Mouse (Mus musculus): ENCODE measurements around the gene Cetn3.

DNA sequence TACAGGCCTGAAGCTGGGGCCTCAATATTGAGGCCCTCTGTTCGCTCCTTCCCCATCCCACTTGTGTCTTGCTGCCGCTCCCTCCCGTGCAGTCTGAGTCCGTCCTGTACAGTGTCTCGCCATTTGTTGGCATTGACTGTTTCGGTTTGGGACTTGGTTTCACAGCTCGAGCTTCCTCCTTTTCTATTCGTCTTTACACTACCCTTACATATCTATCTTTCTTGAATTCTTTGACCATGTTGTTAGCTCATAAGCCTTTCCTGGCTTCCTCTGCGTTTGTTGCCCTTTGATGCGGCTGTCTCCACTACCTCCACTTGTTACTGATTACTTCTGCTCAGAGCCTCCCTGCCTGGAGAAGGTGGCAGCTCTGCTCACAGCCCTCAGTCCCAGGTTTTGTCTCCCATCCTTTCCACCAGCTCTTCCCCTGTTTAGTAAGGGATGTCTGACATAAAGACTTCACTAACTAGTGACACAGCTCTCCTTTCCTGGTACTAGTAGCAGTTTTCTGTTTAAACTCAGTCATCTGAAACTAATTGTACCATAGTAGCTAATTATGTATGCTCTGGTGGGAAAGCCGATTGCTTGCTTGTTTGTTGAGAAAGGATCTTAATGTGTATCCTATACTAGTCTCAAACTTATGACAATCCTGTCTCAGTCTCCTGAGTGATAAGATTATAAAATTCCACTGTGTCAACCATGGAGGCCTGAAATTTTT lies 3.0 kb downstream of the Cetn3 start:
- no peak for TF ChIP-seq POLR2A (IDR thresholded peaks at IDR 0.05; ENCODE audit: insufficient read depth, low read depth, low read length)
- TF ChIP-seq CTCF (IDR thresholded peaks at IDR 0.05; ENCODE audit: insufficient read depth, low read depth, low read length) = no peak
